Mouse (Mus musculus) ES-CJ7 (cell line): ENCODE data around the gene Scaf1.

ENCODE experiments used
- DNase-seq: peaks from one replicate; pipeline ENCODE4 v3.0.0; 2011; ENCODE audit warnings: low read depth, low spot score

Gene Scaf1

GRCm38 (mm10) chr7:44984833-44985164 is 31.4 kb downstream of the Scaf1 start:
- DNase-seq: no peak

- DNase-seq: no peak
Observed at GRCm38 (mm10) chr7:44983944-44984832, 32.0 kb downstream of the Scaf1 start.

DNA sequence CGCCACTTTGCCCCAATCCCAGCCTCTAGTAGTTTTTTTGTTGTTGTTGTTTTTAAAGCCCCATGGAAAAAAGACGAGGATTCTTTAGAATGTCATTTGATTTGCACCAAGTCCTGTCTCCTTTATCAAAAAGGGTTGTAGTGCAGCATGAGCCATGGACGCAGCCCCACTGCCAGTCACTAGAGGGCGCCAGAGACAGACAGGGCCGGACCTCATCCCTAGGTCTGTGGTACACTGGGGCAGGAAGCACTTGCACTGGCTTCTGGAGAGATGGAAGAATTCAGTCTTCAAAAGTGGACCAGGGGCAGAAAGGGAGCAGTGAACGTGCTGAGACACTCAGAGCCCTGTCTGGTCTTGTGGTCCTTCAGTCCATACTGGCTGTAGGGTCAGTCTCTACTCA is 33.1 kb downstream of the Scaf1 start:
- DNase-seq: peak; percentile 87

GRCm38 (mm10) chr7:44981539-44981938 is 34.6 kb downstream of the Scaf1 start:
- no peak for DNase-seq

DNA sequence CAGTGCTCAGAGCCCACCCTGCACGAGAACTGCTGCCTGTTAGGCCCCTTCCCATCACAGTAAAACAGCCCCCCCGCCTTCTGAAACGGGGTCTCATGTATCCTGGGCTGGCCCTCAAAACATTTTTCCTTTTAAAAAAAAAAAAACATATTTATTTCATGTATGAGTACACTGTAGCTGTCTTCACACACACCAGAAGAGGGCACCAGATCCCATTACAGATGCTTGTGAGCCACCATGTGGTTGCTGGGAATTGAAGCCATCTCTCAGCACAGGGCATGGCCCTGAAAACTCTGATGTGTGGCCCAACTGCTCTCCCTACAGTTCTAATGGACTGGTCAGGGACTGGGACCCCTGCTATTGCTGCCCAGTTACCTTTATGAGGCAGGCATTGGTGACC is 37.9 kb downstream of the Scaf1 start:
- DNase-seq: no peak

- DNase-seq: no peak
Observed at GRCm38 (mm10) chr7:44975117-44975419, 41.1 kb downstream of the Scaf1 start.

- peak; percentile 94 for DNase-seq
Observed at GRCm38 (mm10) chr7:44974383-44975116, 41.6 kb downstream of the Scaf1 start, which contains the start of gene Cpt1c. Gene Cpt1c, minus strand, starts transcription at chr7:44974851.

GRCm38 (mm10) chr7:44973415-44974130 is 42.6 kb downstream of the Scaf1 start:
- no peak for DNase-seq

- DNase-seq: no peak
Observed at GRCm38 (mm10) chr7:44971142-44971541, 45.0 kb downstream of the Scaf1 start.

- peak; percentile 97 for DNase-seq
Observed at GRCm38 (mm10) chr7:44970231-44970691, 45.9 kb downstream of the Scaf1 start.

DNA sequence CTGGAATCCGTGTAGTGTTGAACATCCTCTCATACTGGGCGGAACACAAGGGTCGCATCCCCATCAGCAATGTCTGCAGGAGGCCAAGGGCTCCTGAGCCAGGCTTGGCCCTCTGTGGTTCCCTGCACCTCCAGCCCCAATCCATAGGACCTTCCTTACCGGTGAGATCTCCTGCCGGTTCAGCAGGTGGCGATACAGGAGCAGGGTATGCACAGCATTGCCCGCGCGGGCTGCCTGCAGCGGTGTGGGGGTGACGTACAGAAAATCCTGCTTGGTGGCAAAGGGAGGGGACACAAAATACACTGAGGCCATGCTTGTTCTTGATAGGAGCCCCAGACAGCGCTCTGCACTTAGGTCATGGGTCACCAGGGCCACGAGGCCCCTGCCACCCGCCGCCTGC is 49.5 kb downstream of the Scaf1 start:
- peak; percentile 71 for DNase-seq

GRCm38 (mm10) chr7:44965975-44966374 is 50.2 kb downstream of the Scaf1 start:
- DNase-seq: peak; percentile 59

DNA sequence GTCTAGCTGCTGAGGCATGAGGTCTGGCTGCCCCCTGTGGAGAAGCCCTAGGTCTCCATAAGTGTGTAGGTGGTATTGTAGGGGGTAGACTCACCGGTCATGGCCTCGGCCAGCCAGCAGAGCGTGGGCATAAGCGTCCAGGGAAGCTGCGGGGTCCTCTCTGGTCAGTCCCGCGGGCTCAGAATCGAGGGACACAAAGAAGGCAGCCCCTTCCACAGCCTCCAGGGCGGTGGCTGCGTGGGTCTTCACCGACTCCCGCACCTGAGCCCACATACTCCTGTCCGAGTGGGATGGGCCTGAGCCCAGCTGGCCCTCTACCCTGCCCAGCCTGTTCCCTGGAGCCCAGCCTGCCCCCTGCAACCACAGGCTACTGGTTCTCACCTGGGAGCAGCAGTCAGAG is 51.2 kb downstream of the Scaf1 start:
- no peak for DNase-seq

DNA sequence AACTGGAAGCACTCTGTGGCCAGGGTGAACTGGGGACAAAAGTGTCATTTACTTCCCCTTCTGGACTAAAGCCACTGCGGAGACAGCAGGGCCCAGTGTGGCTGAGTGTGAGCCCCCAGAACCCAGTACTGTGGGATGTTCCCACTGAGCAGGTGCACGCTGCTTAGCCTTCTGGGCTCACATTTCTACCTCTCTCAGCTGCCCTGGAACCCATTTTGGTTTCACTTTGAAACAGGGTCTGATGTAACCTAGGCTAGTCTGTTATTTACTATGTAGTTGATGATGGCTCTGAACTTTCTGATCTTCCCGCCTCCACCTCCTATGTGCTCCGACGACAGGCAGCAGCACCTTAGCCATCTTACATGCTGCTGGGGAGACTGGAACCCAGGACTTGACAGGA is 53.3 kb downstream of the Scaf1 start:
- DNase-seq: no peak

DNA sequence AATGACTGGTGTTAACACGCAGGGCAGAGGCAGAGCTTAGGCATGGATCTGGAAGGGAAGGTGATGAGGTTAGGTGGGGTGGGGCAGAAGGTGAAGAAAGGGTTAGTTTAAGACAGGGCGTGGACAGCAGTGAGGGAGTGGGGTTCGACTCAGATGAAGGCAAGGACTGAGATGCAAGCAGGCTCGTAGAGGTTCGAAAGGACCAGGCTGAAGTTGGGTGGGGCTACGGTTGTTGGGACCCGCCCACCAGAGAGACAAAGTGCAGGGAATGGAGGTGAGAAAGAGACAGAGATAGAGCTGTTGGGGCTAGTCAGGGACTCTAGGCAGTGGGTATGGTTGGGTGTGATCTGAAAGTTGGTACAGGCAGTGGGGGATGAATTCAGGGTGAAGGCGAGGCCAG is 53.8 kb downstream of the Scaf1 start:
- peak; percentile 63 for DNase-seq

- no peak for DNase-seq
Observed at GRCm38 (mm10) chr7:44960512-44960910, 55.7 kb downstream of the Scaf1 start.

DNA sequence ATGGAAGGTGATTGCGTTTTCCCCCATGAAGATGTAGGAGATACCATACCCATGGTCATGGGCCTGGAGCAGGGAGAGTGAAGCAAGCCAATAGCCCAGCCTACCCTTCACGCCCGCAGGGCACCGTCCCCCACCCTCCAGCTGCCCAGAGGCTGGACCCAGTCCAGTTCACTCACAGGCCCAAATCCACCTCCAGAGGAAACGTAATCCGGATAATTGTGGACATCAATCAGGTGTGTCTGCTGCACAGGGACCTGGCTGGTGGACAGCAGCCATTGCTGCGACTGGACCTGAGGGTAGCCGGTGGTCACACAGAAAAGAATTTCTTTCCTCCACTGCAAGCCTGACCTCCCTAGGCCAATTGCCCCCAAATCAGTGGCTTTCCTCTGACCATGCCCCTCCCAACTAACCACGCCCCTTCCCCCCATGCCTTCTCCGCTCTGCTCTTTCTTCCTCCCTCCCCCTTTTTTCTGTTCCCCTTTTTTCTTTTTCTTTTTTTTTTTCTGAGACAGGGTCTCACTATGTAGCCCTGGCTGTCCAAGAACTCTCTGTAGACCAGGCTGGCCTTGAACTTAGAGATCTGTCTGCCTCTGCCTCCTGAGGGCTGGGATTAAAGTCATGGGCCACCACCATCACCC is 56.2 kb downstream of the Scaf1 start:
- no peak for DNase-seq

DNA sequence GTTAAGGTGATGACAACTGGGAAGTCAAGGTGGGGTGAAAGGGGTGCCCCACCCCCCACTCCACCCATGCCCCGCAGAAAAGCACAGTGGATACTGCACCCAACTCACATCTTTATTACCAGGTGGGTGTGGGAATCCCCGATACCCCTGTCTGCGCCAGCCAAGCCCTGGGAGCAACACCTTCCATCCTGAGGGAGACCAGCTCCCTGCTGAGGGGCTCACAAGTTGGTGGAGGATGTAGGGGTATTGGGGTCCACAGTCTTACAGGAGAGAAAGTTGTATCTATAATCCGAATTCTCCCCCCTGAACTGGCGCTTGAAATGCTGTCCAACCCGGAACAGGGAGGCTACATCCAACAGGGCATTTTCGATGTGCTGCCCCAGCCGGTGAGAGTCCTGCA is 56.9 kb downstream of the Scaf1 start:
- DNase-seq: no peak

- DNase-seq: peak; percentile 66
Observed at GRCm38 (mm10) chr7:44958208-44958607, 58.0 kb downstream of the Scaf1 start.

DNA sequence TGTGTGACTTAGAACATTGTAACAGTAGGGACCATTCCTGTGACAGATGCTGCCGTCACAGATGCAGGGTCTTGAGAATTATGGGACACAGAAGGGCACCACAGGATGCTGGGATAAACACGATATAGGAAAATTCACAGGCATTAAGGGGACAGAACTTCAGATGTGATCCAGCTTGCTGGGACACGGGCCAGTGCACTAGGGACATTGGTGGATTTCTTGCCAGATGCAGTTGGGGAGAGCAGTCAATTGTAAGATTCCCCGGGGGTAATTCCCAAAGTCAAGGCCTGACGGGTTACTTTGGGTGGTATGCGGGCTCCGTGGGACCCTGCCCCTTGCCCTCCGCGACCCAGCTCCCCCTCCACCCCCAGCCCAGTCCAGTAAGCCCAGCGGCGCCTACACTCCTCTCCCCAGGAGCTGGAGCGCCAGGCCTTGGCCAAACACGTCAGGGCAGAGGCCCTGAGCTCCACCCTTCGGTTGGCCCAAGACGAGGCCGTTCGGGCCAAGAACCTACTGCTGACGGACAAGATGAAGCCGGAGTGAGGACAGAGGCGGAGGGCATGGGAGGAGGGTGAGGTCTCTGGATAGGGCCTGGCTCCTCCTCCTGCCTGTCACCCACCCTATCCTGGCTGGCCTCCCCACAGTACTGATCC is 58.9 kb downstream of the Scaf1 start:
- peak; percentile 16 for DNase-seq

GRCm38 (mm10) chr7:44956266-44956665 is 59.9 kb downstream of the Scaf1 start:
- no peak for DNase-seq
